Mouse (Mus musculus) ES-Bruce4 (cell line): ENCODE data around the gene Ddr2.

Source experiments
- CTCF ChIP-seq: IDR thresholded peaks from one replicate; pipeline ENCODE4 v1.8.1; 2011; ENCODE audit warnings: low read depth, low read length
- EP300 ChIP-seq: IDR thresholded peaks from 2 replicates; pipeline ENCODE4 v1.6.1; 2011; ENCODE audit warnings: low read depth, low read length; ENCODE audit not compliant: insufficient read depth
- POLR2A ChIP-seq: IDR thresholded peaks from one replicate; pipeline ENCODE4 v1.8.1; 2011; ENCODE audit warnings: low read length; ENCODE audit not compliant: insufficient read depth

DNA sequence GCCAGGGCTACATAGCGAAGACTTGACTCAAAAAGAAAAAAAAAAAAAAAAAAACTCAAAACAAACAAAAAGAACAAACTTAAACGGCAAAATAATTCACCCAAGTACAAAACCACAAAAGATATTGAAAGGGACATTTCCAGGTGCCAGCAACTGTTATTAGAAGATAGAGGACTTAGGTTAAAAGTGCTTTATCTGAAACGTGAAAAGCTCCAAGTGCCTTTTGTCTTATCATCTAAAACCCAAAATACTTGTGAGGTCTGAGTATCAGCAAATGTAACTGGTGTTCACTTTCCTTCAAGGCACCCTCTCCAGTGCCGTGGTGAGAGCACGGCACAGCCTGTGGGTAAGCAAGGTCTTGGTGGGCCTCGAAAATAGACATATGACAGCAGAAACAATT lies 38.0 kb upstream of the Ddr2 start:
- TF ChIP-seq POLR2A (no peak), EP300 (no peak), CTCF (no peak)
